Mouse (Mus musculus) embryonic fibroblast, embryonic 13.5 days (primary cell): ENCODE measurements at regions not wholly inside any gene's neighbourhood (a gene's known extent, or its start where the extent isn't known, plus 50 kb on each side); places are given as distances from the start of the nearest gene placed in this dataset.

Experiments
- CTCF ChIP-seq: IDR thresholded peaks from 2 replicates; pipeline ENCODE4 v1.5.1; 2011; ENCODE audit warnings: mild to moderate bottlenecking, control low read depth, low read length, moderate library complexity, borderline replicate concordance; ENCODE audit not compliant: insufficient read depth
- POLR2A ChIP-seq: IDR thresholded peaks from 2 replicates; pipeline ENCODE4 v1.6.1; 2011; ENCODE audit warnings: low read depth, mild to moderate bottlenecking, control low read depth, low read length, moderate library complexity

DNA sequence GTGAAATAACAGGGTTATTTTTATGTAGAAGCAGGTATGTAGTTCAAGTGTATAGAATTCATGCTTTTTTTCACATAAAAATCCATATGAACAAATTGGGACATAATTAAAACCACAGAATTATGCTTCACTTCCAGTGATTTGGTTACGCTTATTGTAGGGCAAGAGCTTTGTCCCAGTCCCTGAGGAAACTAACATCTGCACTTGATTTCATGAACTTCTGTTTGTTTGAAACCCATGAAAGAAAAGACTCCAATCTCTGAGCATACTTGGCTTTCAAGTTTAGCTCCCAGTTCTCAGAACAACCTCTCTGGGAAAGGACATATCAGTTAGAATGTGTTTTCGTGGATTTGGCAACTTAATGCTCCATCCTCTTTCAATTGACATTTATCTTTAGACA is 481.4 kb downstream of the Cetn3 start:
- TF ChIP-seq CTCF, result no peak
- TF ChIP-seq POLR2A, result no peak
